Mouse (Mus musculus) heart, adult 2 months (tissue): Measurements from ENCODE around the gene Npnt.

Experiments
- CTCF ChIP-seq: fragments of 200-600 bp; IDR thresholded peaks from 2 replicates; pipeline ENCODE4 v1.8.1; 2022; ENCODE audit warnings: antibody characterized with exemption, mild to moderate bottlenecking, moderate library complexity
- EP300 ChIP-seq: fragments of 200-500 bp; IDR thresholded peaks from 2 replicates; pipeline ENCODE4 v1.6.1; 2011; ENCODE audit warnings: low read depth, low read length, control low read depth; ENCODE audit not compliant: insufficient read depth
- POLR2A ChIP-seq: fragments of 200-500 bp; IDR thresholded peaks from 2 replicates; pipeline ENCODE4 v1.6.1; 2011; ENCODE audit warnings: mild to moderate bottlenecking, low read depth, low read length, control low read depth; ENCODE audit not compliant: insufficient read depth

DNA sequence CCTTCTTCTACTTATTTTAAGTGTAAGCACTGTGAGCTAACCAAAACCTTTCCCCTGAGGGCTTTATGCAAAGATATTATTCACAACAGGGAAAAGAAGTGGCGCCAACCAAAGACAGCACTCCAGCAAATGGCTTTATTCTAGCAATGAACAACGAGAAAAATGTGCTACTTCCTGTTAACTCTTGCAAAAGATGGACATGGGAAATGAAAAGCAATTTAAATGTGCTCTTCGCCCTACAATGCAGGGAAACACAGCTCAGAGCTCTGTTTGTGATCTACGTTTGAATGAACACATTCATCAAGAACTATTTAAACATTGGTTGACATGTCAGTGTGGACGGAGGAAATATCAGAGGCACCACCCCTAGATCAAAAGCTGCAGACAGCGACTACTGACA is 20.2 kb downstream of the Npnt start:
- TF ChIP-seq POLR2A = no peak
- TF ChIP-seq EP300 = no peak
- no peak for TF ChIP-seq CTCF
